Mouse (Mus musculus): ENCODE measurements around the gene Art4.

- TF ChIP-seq CEBPB (IDR thresholded peaks at IDR 0.05; ENCODE audit: insufficient read depth, poor library complexity, severe bottlenecking) (no peak), POLR2AphosphoS2 (IDR thresholded peaks at IDR 0.05; ENCODE audit: insufficient read length, low read depth) (no peak), USF1 (IDR thresholded peaks at IDR 0.05; ENCODE audit: low read depth) (no peak)
These were observed 36.4 kb downstream of the Art4 start for GRCm38 (mm10) chr6:136821086-136821485.

Data from myocyte (in vitro differentiated cells).